Mouse (Mus musculus) v-Abl transformed pro-B cells (cell line): Measurements from ENCODE around the gene Blnk.

Source experiments
- in situ Hi-C, 2 experiments: fragments of 400-800 bp; cut with MboI; formaldehyde crosslinking; loops; one replicate each; pipeline ENCODE4 v1.15.1; 2025; ENCODE audit not compliant: unreplicated experiment in 2 of 2

Gene Blnk

DNA sequence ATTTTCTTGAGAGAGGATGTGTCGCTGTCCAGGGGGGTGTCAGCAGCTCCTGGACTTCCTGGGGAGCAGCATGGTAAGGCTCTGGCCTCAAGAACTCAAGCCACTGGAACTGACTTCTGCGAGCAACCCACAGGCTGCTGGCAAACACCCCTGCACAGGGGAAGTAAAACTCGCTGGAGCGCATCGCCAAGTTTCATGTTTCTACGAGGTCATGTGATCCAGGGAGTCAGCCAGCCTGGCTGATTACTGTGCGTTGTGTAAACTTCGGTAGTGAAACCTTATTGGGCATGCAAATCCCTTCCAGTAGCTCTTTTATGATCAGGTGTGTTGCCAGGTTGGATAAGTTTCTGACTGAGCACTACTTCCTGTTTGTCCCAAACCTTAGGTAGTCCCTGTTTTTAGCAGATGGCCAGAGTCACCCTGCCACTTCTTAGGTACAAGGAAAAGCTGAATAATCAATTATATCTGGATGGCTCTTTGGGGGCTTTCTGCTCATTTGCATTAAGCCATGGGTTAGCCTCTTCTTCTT is at the start of gene Blnk:
Gene Blnk (minus strand): TSS at position 479 of the 529 bp plus-strand sequence.
- in situ Hi-C loops: loop anchor here in 1 of 2 experiments (5.0 kb wide), 1 partner anchor 38 kb away; no protein-coding TSS in a partner anchor

DNA sequence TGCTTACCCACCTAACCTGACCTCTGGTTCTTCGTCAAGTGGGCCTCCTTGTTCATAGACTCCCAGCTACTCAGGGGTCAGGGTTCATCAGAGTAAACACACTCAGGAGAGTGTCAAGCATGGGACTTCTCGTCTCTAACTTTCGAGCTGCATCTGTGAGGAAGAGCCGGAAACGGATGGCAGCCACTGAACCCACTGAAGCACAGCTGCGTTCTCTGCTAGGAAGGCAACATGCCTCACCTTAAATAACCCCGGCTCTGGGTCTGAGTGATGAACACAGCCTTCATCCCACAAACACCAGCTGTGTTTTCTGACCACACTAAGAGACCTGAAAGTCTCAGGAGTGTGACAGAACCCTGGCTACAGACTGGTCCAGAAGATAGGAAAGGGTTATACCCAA is 44.8 kb upstream of the Blnk start:
- in situ Hi-C loops: no loop called here

DNA sequence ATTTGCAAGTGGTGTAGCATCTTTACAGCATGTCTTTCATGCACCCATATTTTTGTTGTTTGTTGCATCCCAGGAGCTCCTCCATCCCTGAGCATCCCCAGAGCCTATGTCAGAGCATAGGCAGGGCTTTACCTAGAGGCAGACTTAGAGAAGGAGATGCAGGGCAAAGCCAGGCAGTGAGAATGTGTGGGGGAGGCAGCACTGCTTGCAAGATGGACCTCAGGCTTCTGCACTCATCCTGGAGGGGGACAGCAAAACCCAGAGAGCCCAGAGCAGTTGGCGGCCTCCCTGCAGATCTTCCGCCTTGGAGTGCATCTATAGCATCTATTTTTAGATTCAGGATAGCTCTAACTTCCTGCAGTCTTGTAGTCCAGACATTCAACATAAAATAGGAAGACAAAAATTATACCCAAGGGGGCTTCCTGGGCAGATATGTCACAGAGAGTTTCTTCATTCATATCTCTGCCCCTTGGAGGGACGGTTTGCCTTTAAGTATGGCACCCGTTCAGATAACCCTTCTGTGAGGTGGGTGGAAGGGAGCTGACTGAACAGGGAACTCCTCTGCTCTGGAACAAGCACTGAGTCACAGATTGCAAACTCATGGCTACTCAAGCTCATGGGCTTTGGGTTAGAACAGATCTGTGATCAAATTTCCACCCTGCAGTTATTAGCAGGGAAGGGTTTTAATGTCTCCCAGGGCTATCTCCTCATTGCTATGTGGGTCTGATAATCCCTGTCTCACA is 41.6 kb upstream of the Blnk start:
- in situ Hi-C loops: no loop called here

DNA sequence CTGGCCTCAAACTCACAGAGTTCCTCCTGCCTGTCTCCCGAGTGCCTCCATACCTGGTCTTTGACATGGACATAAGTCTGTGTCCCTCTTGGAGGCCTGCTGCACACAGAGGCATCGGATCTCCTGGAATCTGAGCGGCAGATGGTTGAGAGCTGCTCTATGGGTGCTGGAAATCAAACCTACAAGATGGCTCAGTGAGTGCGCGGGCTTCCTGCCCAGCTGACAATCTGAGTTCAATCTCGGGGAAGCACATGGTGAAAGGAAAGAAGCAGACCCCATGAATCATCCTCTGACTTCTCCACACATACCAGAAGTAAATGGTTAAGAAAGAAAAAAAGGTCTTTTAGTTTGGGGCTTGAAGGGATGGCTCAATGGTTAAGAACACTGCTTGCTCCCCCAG is 37.5 kb upstream of the Blnk start:
- in situ Hi-C loops: loop anchor here in 1 of 2 experiments (5.0 kb wide), 1 partner anchor 40 kb away; the partner anchor contains the start of gene Blnk

DNA sequence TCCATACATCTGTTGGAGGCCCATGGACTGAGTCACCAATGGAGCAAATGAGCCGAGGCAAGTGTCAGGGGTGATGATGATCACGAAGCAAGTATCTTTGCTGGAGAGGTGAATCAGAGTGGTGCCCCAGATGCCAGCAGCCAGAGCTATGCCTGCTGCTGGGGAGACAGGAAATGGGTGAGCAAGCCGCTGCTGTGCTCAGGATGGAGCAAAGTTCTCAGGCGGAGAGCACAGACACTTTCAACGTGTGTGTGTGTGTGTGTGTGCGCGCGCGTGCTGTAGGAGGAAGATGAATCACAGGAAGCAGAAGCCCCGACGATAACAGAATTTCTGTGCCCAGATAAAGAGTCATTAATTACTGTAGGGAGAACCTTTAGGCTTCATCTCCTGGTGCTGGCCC is 36.7 kb upstream of the Blnk start:
- in situ Hi-C loops: loop anchor here in 1 of 2 experiments (5.0 kb wide), 1 partner anchor 39 kb away; the partner anchor contains the start of gene Blnk

DNA sequence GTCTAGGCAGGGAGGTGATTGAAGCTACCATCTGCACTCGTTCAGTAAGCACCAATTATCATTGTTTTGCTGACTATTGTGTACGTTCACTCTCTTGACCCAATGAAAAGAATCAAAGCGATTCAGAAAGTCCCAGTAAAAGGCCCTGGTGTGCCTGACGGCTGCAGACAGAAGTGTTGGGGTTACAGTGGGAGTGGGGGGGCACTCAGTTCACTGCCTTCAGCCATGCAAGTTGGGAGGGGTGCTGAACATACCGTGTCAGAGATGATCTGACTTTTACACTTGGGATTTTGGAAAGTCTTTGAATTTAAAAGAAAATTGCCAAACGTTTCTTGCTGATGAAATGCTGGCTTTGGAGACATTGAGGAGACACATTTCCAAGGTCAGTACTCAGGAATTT is 35.8 kb upstream of the Blnk start:
- in situ Hi-C loops: loop anchor here in 1 of 2 experiments (5.0 kb wide), 1 partner anchor 38 kb away; the partner anchor contains the start of gene Blnk

DNA sequence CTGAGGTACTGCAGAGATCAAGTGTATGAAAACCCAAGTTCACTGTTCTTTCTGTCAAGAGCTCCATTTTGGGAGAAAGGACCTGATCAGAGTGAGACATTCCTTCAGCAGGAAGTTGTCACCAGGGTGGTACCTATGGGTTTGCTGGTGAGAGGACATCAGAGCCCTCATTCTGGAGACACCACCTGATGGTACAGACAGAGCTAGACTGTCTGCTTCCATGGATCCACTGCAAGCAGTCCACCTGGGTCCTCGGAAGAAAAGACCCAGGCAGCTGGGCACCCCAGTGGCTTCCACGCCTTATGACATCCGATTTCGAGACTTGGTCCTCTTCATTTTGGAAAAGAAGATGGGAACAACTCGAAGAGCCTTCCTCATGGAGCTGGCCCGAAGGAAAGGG is 34.9 kb upstream of the Blnk start, which contains the start of gene Dntt:
Gene Dntt (plus strand): TSS at position 57 of the 400 bp plus-strand sequence.
- in situ Hi-C loops: no loop called here

DNA sequence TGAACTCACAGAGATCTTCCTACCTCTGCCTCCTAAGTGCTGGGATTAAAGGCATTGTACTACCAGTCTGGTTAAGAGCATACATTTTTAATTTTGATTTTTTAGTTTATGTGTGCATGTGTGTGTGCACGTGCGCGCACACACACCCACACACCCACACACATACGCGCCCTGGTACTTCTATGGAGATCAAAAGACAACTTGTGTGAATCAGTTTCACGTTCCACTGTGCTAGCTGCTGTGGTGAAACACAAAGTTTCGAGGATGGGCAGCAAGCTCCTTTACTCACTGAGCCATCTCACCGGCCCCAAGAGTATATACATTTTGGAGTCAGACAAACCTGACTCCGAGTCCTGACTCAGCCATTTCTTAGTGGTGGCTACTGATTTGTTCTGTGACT is 33.3 kb upstream of the Blnk start:
- in situ Hi-C loops: no loop called here

DNA sequence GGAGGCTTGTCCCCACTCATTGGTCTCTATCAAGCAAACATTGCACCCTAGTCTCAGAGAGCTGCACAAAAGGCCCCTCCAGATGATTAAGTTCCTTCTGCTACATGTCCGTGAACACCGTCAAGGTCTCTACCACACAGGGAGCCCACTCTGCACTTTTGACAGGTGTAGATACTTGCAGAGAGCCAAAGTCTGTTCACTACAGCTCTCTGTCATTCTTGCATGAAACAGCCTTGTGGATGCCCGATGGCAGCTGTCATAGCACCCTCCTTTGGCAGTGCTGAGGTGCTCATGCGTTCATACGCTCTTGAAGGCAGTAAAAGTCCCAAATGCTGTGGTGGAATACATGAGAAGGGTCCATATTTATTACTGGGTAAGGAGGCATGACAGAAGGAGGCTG is 32.7 kb upstream of the Blnk start:
- in situ Hi-C loops: no loop called here

DNA sequence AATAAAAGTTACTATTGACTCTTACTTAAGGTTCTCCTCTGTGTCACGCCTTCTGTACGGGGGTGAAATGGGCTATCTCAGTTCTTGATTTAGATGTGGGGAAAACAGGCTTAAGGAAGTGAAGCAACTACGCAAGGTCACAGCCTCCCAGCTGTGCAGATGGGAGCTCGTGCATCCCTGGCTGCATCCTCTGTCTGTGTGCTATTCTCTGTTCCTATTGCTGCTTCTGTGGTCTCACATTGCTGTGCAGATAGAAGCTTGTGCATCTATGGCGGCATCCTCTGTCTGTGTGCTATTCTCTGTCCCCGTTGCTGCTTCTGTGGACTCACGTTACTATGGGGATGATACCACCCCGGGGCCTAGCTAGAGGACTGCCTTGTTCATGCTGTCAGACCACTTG is 32.2 kb upstream of the Blnk start:
- in situ Hi-C loops: no loop called here

DNA sequence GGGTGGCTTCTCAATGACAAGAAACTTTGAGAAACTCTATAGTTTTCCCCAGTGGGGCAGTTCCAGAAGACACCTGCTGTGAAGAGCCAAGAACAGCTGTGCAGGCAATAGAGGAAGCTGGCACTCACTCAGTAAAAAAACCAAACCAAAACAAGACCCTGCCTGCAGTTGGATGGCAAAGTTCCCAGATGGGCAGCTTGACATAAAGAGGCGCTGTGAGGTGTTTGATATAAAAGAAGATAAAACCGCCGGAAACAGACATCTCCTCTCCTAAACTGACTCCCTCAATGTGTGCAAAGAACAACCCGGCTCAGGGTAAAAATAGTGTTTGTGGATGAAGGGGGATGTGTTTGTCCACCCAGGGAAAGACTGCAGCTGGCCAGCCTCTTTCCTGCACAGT is 27.9 kb upstream of the Blnk start:
- in situ Hi-C loops: no loop called here

DNA sequence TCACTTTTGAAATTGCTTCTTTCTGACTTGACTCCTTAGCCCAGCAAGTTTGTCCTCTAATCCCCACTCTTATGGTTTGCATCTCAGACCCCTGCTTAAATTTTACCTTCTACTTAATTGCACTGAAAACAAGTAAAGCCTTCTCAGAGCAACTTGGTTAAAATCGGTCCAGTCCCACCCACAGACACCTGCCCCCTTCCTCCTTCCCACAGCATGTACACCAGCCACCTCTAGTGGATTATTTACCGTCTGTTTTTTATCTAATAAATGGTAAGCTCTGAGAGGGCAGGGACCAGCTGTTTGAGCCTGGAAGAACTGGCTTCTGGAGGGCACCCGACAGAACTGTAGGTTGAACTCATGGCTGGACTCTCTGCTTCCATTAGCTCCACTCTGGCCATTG is 26.2 kb upstream of the Blnk start:
- in situ Hi-C loops: no loop called here

DNA sequence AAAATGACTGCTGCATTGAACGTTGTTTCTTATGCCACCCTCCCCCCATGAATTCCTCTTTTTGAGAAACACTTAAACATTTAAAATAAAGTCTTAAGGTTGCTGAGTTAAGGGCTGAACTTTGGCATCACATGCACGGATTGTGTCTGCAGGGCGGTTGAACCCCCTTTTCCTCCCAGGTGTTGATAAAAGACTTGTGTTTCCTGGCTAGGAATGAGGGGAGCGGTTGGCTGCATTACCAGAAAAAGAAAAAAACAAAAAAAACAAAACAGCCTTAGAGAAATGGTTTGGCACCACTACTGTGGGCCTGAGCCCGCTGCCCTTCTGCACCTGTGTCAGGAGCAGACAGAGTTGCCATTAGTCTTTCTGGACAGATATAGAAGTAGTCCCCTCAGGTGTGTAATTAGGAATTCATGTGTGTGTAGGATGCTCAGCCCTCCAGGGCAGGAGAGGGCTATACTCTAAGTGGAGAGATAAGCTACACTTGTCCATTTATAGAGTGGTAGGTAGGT is 24.9 kb upstream of the Blnk start:
- in situ Hi-C loops: loop anchor here (5.0 to 10.0 kb wide), 2 partner anchors 33 to 54 kb away; no protein-coding TSS in a partner anchor

DNA sequence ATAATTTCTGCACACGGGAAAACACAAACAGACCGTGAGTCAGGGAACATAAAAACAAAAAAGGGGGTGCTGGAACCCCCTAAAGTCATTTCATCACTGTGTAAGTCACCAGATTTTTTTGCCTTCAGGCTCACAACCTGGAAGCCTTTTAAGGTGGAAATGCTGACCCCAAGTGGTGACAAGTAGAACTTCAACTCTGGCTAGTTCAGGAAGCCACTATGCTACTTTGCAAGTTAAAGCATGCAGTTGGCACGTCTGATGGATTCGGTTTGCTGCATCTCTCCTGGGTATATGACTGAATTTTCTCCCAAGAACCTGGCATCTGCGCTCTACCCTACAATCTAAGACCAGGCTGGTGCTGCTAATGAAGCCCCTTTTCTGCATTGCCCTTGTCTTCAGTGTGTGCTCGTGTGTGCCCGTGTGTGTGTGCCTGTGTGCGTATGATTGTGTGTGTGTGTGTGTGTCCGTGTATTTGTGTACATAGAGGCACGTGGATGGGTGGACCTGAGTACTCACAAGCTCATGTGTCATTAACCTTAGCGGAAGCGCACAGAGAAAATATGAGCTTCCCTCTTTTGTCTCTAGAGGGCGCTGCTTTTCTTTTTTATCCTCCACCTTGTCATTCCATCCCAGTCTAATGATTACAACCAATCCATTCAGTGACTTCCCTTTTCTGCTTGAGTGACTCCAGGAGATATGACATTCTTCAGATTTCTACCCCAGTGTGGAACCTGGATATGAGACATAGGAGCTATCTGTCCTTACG is 21.8 kb upstream of the Blnk start:
- in situ Hi-C loops: loop anchor here (5.0 to 10.0 kb wide), 2 partner anchors 36 to 51 kb away; no protein-coding TSS in a partner anchor

DNA sequence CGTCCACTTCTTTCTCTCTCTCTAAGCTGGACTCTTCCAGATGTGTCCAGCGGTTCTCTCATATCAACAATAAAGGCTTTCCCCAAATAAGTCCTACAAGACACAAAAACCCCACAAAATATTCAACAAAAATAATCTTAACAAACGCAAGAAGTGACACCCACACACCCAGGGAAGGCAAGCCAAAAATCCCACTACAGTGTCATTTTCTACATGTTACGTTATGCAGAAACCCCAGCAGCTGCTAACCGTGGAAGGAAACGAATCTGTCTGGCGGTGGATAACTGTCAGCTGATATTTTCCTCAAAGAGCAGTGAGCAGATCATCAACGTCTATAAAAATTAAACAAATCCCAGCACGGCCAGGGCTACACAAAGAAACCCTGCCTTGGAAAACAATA is 19.7 kb upstream of the Blnk start:
- in situ Hi-C loops: loop anchor here (10.0 kb wide), 1 partner anchor 49 kb away; no protein-coding TSS in a partner anchor

DNA sequence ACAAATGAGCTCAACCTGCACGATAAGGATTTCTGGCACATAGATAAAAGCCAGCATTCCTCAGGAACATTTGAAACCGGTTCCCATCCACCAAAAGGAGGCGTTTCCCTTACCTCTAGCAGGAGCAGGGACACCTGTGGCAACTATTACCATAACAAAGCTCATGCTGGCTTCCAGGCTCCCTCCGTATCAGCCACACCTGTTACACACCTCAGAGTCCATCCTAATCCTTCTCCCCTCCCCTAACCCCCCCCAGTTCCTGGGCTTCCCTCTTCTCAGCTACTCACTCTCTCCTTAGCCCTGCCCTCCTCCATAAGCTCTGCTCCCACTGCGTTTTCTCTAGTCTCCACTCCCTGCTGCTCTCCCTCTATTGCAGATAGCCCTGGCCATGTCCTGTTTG is 19.3 kb upstream of the Blnk start:
- in situ Hi-C loops: loop anchor here (10.0 kb wide), 1 partner anchor 49 kb away; no protein-coding TSS in a partner anchor

DNA sequence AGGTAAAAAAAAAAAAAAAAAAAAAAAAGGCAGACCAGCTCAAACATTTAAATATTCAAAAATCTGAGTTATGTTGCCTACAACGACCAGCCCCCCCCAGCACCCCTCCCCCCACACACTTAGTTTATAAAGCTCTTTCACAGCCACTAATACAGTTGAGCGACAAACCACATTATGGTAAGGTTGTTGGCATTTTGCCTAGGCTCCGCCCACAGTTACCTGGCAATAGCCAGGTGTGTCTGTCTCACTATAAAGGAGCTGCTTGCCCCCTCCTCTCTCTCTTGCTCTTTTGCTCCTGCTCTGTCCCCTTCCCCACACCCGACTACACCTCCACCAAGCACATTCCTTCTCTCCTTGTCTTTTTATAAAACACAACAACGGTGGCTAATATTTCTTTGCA is 17.3 kb upstream of the Blnk start:
- in situ Hi-C loops: loop anchor here (10.0 kb wide), 1 partner anchor 47 kb away; no protein-coding TSS in a partner anchor

DNA sequence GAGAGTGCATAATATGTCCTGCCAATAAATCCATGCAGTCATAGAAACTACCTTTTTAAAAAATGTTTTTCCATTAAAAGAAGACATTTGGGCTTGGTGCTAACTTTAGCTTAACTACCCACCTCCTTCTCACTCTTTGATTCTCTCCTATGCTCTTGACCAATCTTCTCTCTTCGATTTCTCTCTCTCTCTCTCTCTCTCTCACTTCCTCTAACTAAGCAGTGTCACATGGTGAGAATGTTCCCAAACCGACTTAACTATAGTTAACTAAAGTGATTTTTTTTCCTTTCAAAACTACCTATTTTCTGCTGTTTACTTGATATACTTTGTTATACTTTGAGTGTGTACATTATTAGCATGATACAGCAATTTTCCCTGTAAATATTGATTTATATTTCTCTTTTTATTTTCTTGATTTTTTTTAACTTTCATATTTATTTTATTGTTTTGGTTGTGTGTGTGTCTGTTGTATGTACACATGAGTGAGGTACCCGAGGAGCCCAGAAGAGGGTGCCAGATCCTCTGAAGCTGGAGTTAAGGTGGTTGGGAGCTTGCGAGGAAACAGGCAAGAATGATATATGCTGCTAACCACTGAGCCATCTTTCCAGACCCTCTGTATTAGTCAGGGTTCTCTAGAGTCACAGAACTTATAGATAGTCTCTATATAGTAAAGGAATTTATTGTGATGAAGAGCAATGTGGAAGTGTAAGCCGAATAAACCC is 14.5 kb upstream of the Blnk start:
- in situ Hi-C loops: no loop called here

DNA sequence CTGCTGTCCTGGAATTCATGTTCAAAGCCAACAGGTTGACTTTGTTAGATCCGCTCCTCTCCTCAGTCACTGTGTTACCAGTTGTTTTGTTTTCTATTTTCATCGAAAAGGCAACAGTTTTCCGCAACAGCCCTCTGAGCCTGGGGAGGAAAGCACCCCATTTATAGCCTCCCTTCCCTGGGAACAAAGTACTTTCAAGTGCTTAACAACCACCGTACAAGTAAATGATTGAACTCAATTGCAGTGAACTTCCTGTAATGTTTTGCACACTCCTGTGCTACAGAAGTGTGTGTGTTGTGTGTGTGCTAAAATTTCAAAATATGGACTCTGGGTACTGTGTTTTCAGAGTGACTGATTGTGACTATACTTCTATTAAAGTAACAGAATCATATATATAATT is 13.4 kb upstream of the Blnk start:
- in situ Hi-C loops: no loop called here

DNA sequence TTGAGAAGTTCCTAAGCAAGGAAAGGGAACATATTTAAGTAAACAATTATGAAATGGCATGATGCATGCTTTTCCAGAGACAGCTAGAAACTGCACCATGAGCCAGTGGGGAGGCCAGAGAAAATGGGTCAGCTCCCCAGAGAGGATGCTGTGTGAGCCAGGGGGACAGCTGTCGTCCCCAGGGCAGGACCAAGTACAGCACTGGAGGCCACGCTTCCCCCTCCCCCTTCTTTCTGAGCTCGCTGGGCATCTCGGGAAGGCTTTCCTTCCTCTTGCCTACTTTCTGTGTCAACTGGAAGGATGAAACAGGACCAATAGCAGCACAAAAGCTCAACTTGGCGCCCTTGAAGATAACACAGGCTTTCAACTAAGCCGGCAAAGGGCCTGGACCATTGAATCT is 13.0 kb upstream of the Blnk start:
- in situ Hi-C loops: no loop called here
